Mouse (Mus musculus) heart, postnatal 10 days (tissue): ENCODE results near the gene Akr1c13. TPM values are rescaled to one million over a fixed set of nuclear protein-coding genes. Genes with fewer than 3 reads are reported as not detected.
"Not testable (repeated sequence)": the region's sequence is repeated elsewhere in the genome, so short reads cannot be mapped to it uniquely, and the experiment has no call there.

Source experiments
- DNase-seq, 2 experiments: peaks; one replicate each; pipeline ENCODE4 v3.0.0; 2021
- intact Hi-C: fragments of 180-260 bp; cut with DNase I; formaldehyde crosslinking; loops from one replicate; pipeline ENCODE4 v1.15.1; 2025
- total RNA-seq, 2 experiments: library from RNA; stranded (reverse); gene quantifications; 2 replicates each; pipeline ENCODE4 v1.2.3; 2021

The Akr1c13 gene
- 1 to 10 TPM; 1.6 to 1.7 TPM for total RNA-seq

DNA sequence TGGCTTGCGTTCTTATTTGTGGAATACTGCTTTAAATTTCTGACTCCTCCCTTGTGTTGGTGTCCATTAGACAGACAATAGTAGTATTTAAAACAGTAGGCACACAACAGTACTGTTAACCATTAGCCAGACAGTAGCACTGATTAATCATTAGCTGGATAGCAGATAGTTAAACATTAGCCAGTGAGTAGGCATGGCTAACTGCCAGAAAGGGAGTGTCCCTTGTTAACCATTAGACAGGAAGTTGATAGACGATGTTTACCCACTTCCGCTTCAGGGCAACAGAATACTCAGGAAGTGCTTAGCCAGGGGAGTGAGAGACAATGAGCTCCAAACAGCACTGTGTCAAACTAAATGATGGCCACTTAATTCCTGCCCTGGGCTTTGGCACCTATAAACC, at the start of gene Akr1c13:
TSS of gene Akr1c13 (plus strand) at position 247 of the 400 bp plus-strand sequence.
- peak in 1 of 2 experiments; percentile 15 for DNase-seq
- intact Hi-C loops: no loop called here

DNA sequence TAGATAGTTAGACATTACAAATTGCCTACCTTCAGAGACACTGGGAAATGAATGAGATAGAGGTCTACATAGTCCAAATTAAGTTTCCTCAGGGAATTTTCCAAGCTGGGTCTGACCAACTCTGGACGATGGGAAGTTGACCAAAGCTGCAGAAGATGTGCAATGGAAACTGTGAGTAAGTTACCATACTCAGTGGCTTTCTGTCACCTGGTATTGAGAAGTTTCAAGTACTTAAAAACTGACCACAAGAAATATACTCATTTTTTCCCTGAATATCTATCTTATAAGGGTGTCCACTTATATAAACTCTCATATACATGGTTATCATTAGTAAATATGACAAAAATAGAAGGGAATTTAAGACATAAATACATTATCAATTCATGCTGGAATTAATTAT, 46.7 kb upstream of the Akr1c13 start:
- intact Hi-C loops: no loop called here
- DNase-seq: no peak

DNA sequence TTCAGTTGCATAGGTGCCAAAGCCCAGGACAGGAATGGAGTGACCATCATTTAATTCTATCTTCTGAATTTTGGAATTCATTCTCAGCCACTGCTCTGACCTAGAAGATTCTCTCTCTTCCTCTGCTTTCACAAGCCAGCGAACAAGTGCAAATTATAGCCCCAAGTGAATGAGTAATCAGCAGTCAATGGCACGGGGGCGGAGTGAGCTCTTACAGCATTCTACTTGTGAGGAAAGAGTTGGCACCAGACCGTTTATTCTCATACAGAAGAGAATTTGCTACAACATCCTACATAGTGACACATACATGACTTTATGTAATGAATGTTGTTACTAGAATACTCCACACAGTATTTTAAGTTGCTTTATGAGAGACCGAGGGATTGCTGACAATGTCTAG, 40.4 kb upstream of the Akr1c13 start, which contains the start of gene Akr1c18:
TSS of gene Akr1c18 (minus strand) at position 137 of the 400 bp plus-strand sequence.
- no peak for DNase-seq
- intact Hi-C loops: no loop called here

DNA sequence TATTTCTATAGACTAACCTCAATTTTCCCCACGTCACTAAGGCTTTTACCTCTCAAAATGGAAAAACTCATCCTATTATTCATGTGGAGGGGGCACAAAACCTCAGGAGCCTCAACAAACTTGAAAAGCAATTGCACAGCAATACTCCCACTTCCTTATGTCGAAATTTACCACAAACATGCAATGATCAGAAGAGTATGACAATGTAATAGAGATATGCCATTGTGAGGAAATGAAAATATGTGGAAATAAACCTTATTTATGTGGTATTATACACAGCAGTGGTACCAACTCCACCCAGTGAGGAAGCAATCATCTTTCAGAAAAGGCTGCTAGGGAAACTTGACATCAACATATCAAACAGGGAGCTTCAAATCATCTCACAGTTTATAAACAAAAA, 38.0 kb upstream of the Akr1c13 start:
- intact Hi-C loops: no loop called here
- no peak for DNase-seq

DNA sequence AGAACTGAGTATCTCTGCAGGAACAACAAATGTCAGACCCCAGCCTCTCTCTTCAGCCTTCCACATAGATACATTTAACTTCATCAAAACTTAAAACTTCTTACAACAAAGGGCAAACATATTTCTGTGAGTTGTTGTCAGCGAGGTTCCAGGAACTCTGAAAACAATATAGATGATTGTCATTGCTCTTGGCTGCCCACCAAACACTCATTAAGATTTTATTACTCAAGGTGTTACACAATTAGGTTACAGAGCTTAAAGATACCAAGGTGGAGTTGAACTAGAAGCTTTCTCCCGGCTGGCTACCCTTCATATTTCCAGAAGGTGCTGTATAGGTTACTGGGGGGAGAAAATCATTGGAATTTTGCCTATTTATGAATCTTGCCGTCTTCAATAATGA, 37.4 kb upstream of the Akr1c13 start:
- no peak for DNase-seq
- intact Hi-C loops: no loop called here

DNA sequence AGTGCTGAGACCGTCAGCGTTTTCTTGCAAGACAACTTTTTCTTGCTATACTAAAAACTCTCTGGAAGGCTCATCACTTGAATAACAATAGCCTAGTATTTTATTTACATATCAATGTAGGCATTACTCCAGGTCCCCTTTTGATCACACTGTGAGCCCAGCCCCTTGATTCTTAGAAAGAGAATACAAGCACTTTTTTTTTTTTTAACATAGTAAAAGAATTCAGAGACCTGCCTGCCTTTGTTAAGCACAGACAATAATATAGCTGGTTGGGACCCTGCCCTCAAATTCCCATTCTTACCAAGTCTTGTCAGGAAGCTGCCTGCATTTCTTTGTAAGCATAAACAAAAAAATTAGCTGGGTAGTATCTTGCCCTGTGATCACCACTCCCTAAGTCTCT, 35.7 kb upstream of the Akr1c13 start:
- no peak for DNase-seq
- intact Hi-C loops: no loop called here

DNA sequence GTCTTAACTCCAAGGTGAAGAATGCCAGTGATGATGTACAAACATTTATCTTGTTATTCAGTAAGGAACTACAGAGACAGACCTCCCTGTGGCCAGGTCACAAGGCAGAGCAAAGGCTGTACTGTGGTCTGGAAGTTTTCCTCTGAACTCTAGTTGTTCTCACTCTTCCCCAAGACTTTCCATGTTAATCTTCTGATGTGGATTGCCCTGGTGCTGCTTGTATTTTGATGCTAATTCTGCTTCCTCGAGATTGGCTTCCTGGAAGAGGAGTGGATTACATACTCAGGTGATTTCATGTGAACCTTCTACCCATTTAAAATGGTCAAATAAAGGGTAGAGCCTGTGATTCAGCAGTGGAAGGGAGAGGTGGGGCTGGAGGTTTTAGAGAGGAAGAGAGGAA, 22.9 kb upstream of the Akr1c13 start:
- no peak for DNase-seq
- intact Hi-C loops: no loop called here

DNA sequence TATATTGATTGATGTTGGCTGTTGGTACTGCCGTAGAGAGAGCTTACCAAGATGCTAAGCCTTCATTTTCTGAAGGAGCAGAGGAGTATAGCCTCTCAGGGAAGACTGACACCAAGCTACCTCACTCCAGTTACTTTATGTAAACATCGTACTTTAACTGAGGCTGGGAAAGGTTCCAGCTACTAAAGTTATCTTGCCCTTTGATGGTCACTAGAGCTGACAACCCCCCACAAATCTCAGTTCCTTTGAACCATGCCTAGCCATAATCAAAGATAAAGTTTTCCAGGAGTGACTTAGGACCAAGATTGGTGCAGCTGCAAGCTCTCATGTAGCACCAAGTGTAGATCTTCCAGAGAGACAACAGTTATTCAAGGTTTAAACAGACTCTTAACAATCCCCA, 18.0 kb upstream of the Akr1c13 start:
- DNase-seq: no peak
- intact Hi-C loops: no loop called here

DNA sequence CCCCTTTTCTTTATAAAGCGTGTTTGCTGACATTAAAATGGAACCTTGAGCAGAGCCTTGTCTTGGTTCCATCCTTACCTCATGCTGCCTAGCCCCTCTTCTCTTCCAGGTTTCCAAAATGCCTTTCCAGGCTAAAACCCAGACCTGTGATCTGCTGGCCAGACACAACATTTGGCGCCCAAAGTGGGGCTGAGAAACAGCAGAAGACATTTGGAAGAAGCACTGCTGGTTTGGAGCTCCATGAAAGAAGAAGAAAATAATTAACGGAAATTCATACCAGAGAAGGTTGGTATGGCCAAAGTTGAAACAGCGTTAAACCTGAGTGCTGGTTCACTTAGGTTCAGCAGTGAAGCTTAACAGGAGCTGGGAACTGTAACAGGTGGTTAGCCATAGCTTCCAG, 9.6 kb upstream of the Akr1c13 start:
- DNase-seq, intact Hi-C loops: not testable (repeated sequence)

DNA sequence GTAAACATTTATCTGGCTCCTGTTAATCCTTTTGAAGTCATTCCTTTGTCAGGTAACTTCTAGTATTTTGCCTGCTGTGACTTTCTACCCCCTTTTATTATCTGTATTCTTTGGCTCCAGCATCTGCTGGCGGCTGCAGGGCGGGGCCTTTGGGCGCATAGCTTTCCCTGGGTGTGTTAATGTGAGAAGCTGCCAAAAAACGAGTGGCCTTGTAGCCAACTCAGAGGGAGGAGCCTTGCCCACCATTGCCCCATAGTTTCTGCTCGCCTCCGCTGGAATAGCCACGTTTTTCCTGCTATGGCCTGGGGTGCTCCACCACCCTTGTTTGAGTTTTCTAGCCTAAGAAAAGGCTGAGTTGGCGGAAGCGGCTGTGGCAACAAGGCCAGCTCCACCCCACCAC, 7.8 kb upstream of the Akr1c13 start:
- intact Hi-C loops: no loop called here
- peak in 1 of 2 experiments; percentile 6 for DNase-seq

DNA sequence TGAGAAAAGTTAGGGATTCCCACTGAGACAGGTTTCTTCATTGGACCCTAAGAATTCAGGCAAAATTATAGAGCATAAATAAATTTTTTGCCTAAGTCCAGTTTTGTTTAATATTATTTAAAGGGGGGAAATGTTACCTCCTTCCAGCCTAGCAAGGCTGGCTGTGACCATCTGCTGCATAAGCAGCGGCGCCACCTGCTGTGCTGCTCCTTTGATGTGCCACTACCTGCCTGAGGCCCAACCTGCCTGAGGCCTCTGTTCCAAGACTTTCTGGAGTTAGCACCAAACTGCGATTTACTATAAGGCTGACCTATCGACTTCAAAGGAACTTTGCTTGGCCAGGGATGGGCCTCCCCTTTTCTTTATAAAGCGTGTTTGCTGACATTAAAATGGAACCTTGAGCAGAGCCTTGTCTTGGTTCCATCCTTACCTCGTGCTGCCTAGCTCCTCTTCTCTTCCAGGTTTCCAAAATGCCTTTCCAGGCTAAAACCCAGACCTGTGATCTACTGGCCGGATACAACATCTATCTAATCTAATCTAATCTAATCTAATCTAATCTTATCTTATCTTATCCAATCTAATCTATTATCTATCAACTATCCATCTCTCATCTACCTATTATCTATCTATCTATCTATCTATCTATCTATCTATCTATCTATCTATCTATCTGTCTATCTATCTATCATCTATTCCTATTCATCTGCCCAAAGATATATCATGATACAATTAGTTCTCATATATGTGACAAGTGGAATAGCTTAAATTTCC, 4.1 kb upstream of the Akr1c13 start:
- peak in 1 of 2 experiments; percentile 5 for DNase-seq

DNA sequence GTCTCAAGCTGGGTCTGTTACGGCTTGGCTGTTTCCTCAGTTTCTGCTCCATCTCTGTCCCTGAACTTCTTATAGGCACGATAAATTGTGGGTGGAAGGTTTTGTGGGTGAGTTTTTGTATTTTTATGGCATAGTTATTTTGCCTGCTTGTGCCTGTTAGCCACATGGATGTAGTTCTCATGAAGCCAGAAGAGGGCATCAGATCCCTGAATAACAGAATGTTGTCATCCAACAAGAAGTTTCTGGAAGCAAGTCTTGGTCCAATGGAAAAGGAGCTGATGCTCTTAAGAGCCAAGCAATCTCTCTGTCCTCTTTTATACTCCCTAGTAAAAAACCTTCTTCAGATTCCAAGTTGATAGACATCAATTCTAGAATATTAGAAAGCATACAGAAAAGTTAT, 2.8 kb upstream of the Akr1c13 start:
- DNase-seq: peak; percentile 33 to 50
- intact Hi-C loops: loop anchor here (1.0 to 5.0 kb wide), 4 partner anchors 56 to 424 kb away; no protein-coding TSS in a partner anchor

More for the DNA sequence above, 4.1 kb upstream of the Akr1c13 start:
- intact Hi-C loops: loop anchor here (5.0 kb wide), 3 partner anchors 55 to 425 kb away; no protein-coding TSS in a partner anchor

DNA sequence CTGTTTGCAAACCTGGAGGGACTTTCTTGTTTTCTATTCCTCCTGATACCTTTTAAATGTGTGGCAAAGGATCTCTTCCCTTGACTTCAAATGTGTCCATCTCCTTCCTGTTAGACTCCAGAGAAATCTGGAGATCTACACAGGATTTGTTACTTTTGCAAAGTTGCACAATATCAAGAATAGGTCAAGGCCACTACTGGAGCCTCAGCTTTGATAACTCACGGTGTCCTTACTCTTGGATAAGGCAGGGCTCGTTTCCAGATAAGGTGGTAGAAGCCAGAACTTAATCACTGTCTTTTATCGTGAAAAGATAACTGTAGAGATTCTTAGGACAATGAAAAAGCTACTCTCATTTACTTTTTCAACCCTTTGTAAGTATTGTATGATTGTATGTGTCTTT, 1.6 kb downstream of the Akr1c13 start:
- no peak for DNase-seq
- intact Hi-C loops: no loop called here

DNA sequence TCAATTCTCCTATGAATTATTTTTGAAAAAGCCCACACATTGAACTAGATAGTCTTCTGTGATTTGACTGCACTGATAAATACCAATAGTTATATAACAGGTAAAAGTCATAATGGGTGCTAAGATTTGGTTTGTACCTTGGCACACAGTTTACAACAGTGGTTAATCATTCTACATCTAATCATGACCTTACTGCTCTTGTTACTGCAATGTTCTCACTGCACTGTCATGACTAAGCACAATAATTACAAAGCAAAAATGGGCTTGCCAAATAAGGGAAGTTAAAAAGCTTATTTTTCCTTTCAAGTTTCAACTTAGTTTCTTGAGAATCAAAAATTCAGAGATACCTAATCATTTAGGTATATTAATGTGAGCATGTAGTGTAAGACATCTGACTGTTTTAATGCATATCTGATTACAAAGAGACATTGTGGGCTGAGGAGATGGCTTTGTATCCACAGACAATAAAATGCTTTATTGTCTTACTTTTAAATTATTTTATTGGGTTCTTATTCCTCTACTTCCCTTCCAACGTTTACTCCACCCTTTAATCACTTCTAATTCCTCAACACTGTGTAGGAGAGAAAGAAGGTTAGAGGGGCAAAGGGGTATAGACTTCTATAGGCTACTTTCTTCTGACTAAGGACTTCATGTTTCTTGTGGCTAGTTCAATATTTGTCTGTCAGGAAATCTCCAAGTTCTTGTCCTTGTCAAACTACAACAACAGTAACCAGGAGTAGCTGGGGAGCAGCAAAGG, 15.4 kb downstream of the Akr1c13 start:
- intact Hi-C loops: no loop called here
- no peak for DNase-seq

DNA sequence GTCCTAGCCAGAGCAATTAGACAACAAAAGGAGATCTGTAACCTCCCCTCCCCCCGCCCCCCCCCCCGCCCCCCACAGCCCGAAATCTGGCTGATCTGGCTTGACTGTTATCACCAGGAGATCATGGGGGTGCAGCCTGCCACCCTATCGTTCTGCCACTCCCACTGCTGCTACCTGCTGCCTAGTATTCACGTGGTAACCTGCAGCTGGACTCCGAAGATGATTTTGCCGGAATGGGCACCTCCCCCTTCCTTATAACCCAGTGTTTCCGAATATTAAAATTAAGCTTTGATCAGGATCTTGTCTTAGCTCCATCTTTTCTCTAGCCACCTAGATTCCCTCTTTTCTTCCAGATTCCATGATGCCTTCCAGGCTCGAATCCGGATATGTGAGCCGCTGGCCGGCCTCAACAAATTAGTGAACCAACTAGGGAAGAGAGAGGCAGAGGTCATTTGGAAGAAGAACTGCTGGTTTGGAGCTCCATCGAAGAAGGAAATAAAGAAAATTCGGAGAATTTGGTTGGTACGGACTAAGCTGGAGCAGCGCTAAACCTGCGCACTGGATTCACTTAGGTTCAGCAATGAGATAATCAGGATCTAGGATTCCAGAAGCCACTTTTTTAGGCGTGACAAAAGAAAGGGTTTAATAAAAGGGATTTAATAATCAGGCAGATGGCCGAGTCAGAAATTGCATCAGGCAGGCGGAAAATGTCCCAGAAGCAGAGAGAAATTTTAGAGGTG, 20.8 kb downstream of the Akr1c13 start:
- DNase-seq: no peak
- intact Hi-C loops: no loop called here

DNA sequence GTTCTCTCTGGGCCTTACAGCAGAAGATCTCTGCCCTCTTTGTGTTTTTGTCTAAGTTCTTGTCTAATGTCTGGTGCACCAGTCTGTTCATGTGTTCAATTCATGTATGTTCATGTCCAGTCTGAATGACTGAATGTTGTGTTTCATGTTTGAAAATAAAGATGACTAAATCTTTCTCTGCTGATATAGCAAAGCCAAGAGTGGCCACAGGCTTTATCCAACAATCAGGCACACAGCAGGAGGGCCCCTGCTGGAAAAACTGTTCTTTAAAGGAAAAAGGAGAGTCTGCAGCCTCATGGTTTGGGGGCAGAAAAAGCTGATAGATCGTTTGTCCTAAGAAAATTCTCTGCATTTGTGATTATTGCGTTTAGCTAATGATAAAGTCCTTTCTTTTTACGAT, 21.4 kb downstream of the Akr1c13 start:
- no peak for DNase-seq
- intact Hi-C loops: no loop called here

DNA sequence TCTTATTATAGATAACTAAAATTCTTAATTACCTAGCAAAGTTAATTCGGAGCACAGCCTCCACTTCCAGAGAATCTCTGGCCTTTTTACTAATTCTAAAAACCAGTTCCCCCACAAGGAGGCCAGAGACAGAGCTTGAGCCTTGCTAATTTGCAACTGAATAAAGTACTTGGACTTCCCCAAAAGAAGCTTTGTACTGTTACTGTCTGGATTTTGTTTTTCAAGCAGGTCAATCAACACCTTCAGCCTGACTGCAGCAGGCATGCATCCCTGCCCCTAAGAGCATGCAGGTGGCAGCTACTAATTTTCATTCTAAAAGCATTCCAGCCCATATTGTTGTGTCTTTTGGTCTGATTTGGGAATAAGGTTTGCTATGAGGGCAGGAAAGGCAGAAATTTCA, 24.5 kb downstream of the Akr1c13 start:
- intact Hi-C loops: not testable (repeated sequence)

DNA sequence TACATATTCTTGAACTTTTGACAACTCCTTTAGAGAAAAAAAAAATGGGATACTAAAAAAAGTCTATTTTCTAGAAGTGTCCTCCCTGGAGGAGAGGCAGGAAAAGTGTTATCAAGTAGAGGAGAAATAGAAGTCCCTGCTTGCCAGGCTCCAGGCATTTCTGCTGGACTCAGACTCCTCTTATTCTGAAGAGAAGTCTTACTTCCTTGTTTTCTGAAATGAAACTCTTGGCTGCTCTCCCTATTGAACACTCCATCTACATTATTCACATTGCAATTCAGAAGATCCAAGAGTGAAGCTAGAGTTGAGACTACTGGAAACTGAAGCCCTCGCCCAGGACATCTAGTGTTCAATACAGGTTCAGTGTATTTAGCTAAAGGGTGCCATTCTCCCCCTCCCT, 37.5 kb downstream of the Akr1c13 start, which contains the start of gene Akr1c19:
TSS of gene Akr1c19 (plus strand) at position 260 of the 400 bp plus-strand sequence.
- intact Hi-C loops: no loop called here
- peak; percentile 53 to 55 for DNase-seq

More for the DNA sequence above, 24.5 kb downstream of the Akr1c13 start:
- DNase-seq: not testable (repeated sequence)

DNA sequence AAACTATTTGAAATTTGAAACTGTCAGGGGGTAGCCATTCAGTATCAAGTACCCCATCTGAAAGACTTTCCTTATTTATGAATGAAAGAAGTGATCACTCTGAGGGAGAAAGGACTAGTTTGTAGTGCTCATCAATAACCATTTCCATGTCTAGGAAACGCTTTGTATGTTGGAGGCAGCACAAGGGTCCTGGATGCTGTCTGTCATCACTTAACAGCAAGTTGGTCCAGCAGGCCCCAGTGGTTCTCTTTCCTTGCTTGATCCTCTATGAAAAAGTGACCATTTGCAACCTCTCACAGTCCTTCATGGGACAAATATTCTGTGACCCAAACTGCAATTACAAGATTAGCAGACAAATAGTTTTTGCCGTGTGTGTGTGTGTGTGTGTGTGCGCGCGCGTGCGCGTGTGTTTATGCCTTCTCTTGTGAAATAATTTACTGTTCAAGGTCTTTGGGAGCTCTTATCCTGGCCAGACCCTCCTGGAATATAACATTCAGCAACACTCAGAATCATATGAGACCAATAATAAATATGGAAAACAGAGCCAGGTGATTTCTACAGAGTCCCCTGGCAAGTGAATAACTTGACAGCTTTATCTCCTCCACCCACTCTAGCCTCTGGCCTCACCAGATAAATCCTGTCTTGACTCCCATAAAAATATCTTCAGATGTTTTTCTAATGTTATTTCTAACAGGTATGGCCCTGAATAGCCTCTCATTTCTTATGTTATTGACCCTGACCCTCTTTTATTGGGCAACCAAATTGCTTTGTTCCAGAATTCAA, 40.1 kb downstream of the Akr1c13 start:
- intact Hi-C loops: no loop called here
- no peak for DNase-seq

DNA sequence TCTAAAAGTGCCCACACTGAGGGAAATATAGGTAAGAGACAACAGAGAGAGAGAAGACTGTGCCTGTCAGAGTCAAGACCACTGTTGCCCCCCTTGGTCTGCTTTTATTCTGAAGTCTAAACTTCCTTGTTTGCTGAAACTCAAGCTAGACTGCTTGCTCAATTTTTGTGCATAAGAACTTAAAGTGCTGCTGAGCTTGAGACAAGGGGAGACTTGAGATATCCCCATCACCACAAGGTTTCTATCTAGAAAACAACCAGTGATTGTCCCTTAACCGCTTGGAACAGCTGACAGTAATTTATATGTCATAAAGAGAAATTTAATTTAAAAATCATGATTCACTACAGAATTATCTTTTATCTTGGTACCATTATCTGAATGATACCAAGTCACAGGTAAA, 42.2 kb downstream of the Akr1c13 start:
- DNase-seq: no peak
- intact Hi-C loops: no loop called here
